Mouse (Mus musculus): ENCODE data around the gene Hoxc5. TPM values are rescaled to one million over a fixed set of nuclear protein-coding genes. Genes with fewer than 3 reads are reported as not detected.

Gene Hoxc5
- polyA plus RNA-seq, 1 experiment from 2014 or later, result 20.3 TPM

DNA sequence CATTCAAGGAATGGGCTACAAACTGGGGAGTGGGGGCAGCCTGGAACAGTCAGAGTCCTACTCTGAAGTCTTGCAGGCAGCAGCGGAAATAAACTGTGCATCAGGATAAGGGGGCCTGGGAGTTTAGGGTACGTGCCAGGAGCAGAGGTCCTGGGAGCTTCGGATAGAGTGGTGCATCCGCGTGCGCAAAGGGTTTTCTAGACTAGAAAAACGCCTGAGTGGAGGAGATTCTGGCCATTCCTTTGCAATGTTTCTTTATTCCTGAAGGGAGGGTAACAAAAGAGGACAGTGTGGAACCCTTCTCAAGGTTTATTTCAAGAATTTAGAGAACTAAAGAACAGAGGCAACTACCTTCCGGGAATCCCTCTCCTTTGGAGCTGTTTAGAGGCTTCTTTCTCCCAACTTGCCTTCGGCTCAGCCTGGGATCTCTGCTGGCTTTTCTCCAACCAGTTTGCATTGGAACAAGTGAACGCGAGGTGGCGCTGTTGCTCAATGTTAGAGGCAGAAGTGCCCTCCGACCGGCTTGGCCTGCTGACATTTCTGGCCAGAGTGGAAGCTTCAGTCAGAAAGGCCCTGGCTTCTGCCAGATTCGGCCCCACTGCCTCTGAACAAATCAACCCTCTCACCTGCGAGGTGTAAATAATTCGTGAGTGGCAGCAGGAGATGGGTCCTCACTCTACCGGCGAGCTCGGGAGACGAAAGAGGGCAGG lies 20.0 kb downstream of the Hoxc5 start:
- no peaks in the 10 kb centered on the region for H3K9me3 ChIP-seq (ENCODE audit: control insufficient read depth, low read depth, low read length)
- H3K4me2 ChIP-seq (replicated peaks; ENCODE audit: low read depth, low read length), result no peak overlapping the region
- 4% methylated on average over 21 of the region's 21 CpGs for WGBS
- H3K36me3 ChIP-seq (ENCODE audit: control insufficient read depth, insufficient read depth, low read length), result no peaks in the 10 kb centered on the region
- H3K27ac ChIP-seq (ENCODE audit: low read length), result no peak overlapping the region
- peaks cover 83% of the 10 kb centered on the region for H3K27me3 ChIP-seq (ENCODE audit: control insufficient read depth, insufficient read depth, low read length)
- H3K4me1 ChIP-seq (ENCODE audit: control insufficient read depth, insufficient read depth, low read length), result peaks cover 6% of the 10 kb centered on the region; the same call in 1 of the 2 replicates
- H3K4me3 ChIP-seq (ENCODE audit: low read depth, low read length), result no peak overlapping the region
- peak; percentile 46; the same call in 1 of the 2 replicates for ATAC-seq (ENCODE audit: insufficient number of reproducible peaks, insufficient read depth, low FRiP score, low read depth)
- no peak overlapping the region for H3K9ac ChIP-seq (replicated peaks; ENCODE audit: low read depth, low read length)

DNA sequence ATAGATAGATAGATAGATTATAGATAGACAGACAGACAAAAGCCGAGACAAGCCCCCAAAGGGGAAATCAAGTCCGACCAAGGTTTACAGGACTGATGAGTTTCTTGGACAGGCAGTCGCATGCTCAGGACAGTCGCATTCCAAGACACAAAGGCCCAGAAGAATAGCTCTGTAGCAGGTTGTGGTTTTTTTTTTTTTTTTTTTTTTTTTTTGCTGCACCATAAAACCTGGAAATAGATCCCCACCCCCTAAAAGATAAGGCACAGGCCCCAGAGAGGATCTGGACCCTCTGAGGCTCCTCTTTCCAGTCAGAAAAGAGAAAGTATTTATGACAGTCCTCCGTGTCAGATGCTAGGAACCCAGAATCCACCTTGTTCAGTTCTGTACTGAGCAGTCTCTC lies 20.8 kb downstream of the Hoxc5 start:
- H3K27me3 ChIP-seq (ENCODE audit: control insufficient read depth, insufficient read depth, low read length), result peaks cover 86% of the 10 kb centered on the region
- WGBS, result 42% methylated on average over 5 of the region's 5 CpGs
- no peak overlapping the region for H3K4me2 ChIP-seq (replicated peaks; ENCODE audit: low read depth, low read length)
- no peak overlapping the region for H3K27ac ChIP-seq (ENCODE audit: low read length)
- H3K4me1 ChIP-seq (ENCODE audit: control insufficient read depth, insufficient read depth, low read length), result peaks cover 6% of the 10 kb centered on the region; the same call in 1 of the 2 replicates
- no peaks in the 10 kb centered on the region for H3K36me3 ChIP-seq (ENCODE audit: control insufficient read depth, insufficient read depth, low read length)
- H3K9ac ChIP-seq (replicated peaks; ENCODE audit: low read depth, low read length), result no peak overlapping the region
- H3K9me3 ChIP-seq (ENCODE audit: control insufficient read depth, low read depth, low read length), result no peaks in the 10 kb centered on the region
- H3K4me3 ChIP-seq (ENCODE audit: low read depth, low read length), result no peak overlapping the region
- ATAC-seq (ENCODE audit: insufficient number of reproducible peaks, insufficient read depth, low FRiP score, low read depth), result no peak

DNA sequence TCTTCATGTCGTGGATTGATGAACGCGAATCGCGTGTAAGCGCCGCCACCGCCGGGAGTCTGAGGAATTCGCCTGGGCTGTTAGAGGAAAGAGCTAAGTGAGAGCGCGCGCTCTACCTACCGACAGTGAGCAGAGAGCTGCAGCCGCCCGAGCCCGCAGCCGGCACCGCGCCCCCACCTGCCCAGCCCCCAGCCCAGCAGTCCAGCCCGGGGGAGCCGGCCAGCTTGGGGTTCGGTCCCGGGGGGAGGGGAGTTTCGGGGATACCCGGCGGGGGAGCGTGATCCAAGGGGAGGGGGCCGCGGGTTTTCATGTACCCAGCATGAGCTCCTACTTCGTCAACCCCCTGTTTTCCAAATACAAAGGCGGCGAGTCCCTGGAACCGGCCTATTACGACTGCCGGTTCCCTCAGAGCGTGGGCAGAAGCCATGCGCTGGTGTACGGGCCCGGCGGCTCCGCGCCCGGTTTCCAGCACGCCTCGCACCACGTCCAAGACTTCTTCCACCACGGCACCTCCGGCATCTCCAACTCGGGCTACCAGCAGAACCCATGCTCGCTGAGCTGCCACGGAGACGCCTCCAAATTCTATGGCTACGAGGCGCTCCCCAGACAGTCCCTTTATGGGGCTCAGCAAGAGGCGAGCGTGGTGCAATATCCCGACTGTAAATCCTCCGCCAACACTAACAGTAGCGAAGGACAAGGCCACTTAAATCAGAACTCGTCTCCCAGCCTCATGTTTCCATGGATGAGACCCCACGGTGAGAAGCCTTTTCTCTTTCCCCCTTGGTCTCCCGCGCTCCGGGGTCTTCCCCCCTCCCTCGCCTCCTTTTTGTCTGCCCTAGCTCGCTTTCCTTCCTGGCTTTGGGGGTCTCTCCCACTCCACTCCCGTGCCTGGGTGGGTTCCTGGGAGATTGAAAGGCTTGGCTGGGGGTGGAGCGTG lies 23.5 kb downstream of the Hoxc5 start, which contains the start of gene Hoxc8:
Hoxc8 (plus strand) TSS at position 147 of the 937 bp plus-strand sequence.
- ATAC-seq (ENCODE audit: insufficient number of reproducible peaks, insufficient read depth, low FRiP score, low read depth), result no peak; the same call in 1 of the 2 replicates
- H3K9ac ChIP-seq (replicated peaks; ENCODE audit: low read depth, low read length), result no peak within 1 kb of the TSS

DNA sequence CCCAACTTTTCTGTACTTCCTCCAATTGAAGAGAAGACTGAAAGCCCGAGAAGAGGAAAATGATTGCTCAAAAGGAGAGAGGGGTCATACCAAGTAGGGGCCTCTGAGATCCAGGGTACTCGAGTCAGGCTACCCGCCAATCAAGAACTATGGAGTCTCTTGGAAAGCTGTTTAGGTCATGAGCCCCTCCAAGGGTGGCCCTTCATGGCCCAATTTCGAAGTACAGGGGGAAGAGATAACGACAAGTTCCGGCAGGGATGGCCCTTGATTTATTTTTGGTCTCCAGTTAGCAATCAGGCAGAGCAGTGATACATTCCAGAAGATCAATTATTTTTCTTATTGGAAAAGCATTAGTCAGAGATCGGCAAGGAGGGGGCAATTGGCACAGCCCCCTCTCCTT lies 24.5 kb downstream of the Hoxc5 start:
- no peaks in the 10 kb centered on the region for H3K36me3 ChIP-seq (ENCODE audit: control insufficient read depth, insufficient read depth, low read length)
- 12% methylated on average over 7 of the region's 7 CpGs for WGBS
- H3K27ac ChIP-seq (ENCODE audit: low read length), result no peak overlapping the region
- no peak overlapping the region for H3K9ac ChIP-seq (replicated peaks; ENCODE audit: low read depth, low read length)
- peaks cover 77% of the 10 kb centered on the region for H3K27me3 ChIP-seq (ENCODE audit: control insufficient read depth, insufficient read depth, low read length)
- H3K4me3 ChIP-seq (ENCODE audit: low read depth, low read length), result no peak overlapping the region
- peaks cover 6% of the 10 kb centered on the region; the same call in 1 of the 2 replicates for H3K4me1 ChIP-seq (ENCODE audit: control insufficient read depth, insufficient read depth, low read length)
- ATAC-seq (ENCODE audit: insufficient number of reproducible peaks, insufficient read depth, low FRiP score, low read depth), result no peak
- H3K9me3 ChIP-seq (ENCODE audit: control insufficient read depth, low read depth, low read length), result no peaks in the 10 kb centered on the region
- H3K4me2 ChIP-seq (replicated peaks; ENCODE audit: low read depth, low read length), result no peak overlapping the region

More for the DNA sequence above, 23.5 kb downstream of the Hoxc5 start, which contains the start of gene Hoxc8:
- H3K27ac ChIP-seq (ENCODE audit: low read length), result no peak within 1 kb of the TSS
- peak within 1 kb of the TSS; percentile 23 for H3K4me3 ChIP-seq (ENCODE audit: low read depth, low read length)
- peak within 1 kb of the TSS; percentile 38 for H3K4me2 ChIP-seq (replicated peaks; ENCODE audit: low read depth, low read length)
- WGBS, result 2% methylated on average over 69 of the region's 69 CpGs
- H3K4me1 ChIP-seq (ENCODE audit: control insufficient read depth, insufficient read depth, low read length), result peaks cover 6% of the 10 kb centered on the region; the same call in 1 of the 2 replicates
- no peaks in the 10 kb centered on the region for H3K9me3 ChIP-seq (ENCODE audit: control insufficient read depth, low read depth, low read length)
- H3K27me3 ChIP-seq (ENCODE audit: control insufficient read depth, insufficient read depth, low read length), result peaks cover 79% of the 10 kb centered on the region
- no peaks in the 10 kb centered on the region for H3K36me3 ChIP-seq (ENCODE audit: control insufficient read depth, insufficient read depth, low read length)

DNA sequence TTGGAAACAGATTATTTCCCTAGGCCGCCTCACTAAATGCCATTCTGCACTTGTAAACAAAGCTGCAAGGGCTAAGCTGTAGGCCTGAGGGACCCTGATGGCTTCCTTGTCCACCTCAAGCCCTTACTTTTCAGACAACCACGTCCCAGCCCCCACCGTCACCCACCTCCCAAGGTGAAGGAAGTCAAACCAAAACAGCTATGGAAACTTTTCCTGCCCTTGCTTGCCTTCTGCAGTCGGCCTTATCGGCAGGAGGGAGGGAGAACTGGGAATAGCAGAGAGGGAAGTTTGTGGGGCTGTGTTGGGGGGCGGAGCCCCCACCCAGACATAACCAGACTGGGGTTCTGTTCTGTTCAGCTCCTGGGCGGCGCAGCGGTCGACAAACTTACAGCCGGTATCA lies 25.0 kb downstream of the Hoxc5 start:
- Histone ChIP-seq H3K36me3 (ENCODE audit: control insufficient read depth, insufficient read depth, low read length) (no peaks in the 10 kb centered on the region), H3K9me3 (ENCODE audit: control insufficient read depth, low read depth, low read length) (no peaks in the 10 kb centered on the region), H3K4me2 (replicated peaks; ENCODE audit: low read depth, low read length) (no peak overlapping the region), H3K4me3 (ENCODE audit: low read depth, low read length) (no peak overlapping the region), H3K9ac (replicated peaks; ENCODE audit: low read depth, low read length) (no peak overlapping the region), H3K4me1 (ENCODE audit: control insufficient read depth, insufficient read depth, low read length) (peaks cover 6% of the 10 kb centered on the region; the same call in 1 of the 2 replicates), H3K27me3 (ENCODE audit: control insufficient read depth, insufficient read depth, low read length) (peaks cover 77% of the 10 kb centered on the region), H3K27ac (ENCODE audit: low read length) (no peak overlapping the region)
- no peak for ATAC-seq (ENCODE audit: insufficient number of reproducible peaks, insufficient read depth, low FRiP score, low read depth)
- 4% methylated on average over 11 of the region's 11 CpGs for WGBS

DNA sequence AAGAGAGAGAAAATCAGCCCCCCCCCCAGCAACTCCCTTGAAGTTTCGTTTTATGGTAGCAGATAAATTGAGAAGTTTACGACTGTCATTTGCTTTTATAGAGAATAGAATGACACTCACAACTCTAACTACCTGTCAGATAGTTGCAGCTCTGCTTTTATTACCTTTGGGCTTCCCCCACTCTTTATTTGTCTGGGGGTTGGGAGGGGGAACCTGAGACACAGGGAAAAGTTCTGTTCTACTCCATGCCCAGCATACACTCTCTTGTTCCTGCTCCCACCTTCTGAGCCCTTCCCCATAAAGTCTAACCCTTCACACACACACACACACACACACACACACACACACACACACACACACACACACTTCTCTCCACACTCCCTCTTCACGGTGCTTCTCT lies 25.6 kb downstream of the Hoxc5 start:
- peaks cover 6% of the 10 kb centered on the region; the same call in 1 of the 2 replicates for H3K4me1 ChIP-seq (ENCODE audit: control insufficient read depth, insufficient read depth, low read length)
- no peak for ATAC-seq (ENCODE audit: insufficient number of reproducible peaks, insufficient read depth, low FRiP score, low read depth)
- H3K9ac ChIP-seq (replicated peaks; ENCODE audit: low read depth, low read length), result no peak overlapping the region

DNA sequence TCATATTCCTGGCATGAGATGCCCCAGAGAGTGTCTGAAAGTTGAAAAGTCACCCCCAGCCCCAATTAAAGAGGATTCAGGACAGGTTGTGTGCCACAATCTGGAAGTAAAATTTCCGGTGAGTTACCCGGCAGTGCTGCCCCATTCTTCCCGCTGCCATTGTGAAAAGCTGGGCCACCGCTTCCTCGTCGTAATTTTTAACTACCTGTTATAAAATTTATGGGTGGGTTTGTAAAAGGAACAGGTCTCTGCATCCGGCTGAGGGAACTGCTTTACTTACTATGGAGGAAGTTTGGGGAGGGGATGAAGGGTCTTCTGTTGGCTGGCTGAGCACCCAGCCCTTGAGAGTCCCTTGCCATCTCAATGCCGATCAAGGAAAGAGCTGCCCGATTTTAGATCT lies 29.3 kb downstream of the Hoxc5 start:
- no peak overlapping the region for H3K4me2 ChIP-seq (replicated peaks; ENCODE audit: low read depth, low read length)

More for the DNA sequence above, 25.6 kb downstream of the Hoxc5 start:
- 4% methylated on average over 3 of the region's 3 CpGs for WGBS
- H3K9me3 ChIP-seq (ENCODE audit: control insufficient read depth, low read depth, low read length), result no peaks in the 10 kb centered on the region
- H3K27me3 ChIP-seq (ENCODE audit: control insufficient read depth, insufficient read depth, low read length), result peaks cover 77% of the 10 kb centered on the region
- H3K27ac ChIP-seq (ENCODE audit: low read length), result no peak overlapping the region
- H3K36me3 ChIP-seq (ENCODE audit: control insufficient read depth, insufficient read depth, low read length), result no peaks in the 10 kb centered on the region
- no peak overlapping the region for H3K4me3 ChIP-seq (ENCODE audit: low read depth, low read length)
- no peak overlapping the region for H3K4me2 ChIP-seq (replicated peaks; ENCODE audit: low read depth, low read length)

DNA sequence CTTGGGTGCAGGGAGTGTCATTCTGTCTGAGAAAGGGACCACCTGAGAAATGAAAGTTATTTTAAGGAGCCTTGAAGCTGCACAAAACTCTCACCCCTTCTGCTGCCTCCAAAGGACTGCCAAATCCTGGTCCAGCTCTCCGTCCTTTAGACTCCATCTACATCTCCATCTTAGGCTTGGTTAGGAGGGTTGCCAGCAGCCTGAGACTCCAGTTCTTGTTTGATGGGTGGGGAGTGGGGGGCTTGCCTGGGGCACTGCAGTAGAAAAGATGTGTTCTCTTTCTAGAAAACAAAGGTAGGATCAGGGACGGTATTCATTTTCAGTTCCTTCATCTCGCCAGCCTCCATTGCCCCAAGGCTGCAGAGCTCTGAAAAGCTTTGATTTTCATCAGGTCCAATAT lies 30.2 kb downstream of the Hoxc5 start:
- Histone ChIP-seq H3K4me2 (replicated peaks; ENCODE audit: low read depth, low read length) (no peak overlapping the region), H3K9ac (replicated peaks; ENCODE audit: low read depth, low read length) (no peak overlapping the region), H3K9me3 (ENCODE audit: control insufficient read depth, low read depth, low read length) (no peaks in the 10 kb centered on the region), H3K36me3 (ENCODE audit: control insufficient read depth, insufficient read depth, low read length) (no peaks in the 10 kb centered on the region), H3K4me1 (ENCODE audit: control insufficient read depth, insufficient read depth, low read length) (peaks cover 8% of the 10 kb centered on the region; the same call in 1 of the 2 replicates), H3K27ac (ENCODE audit: low read length) (no peak overlapping the region), H3K27me3 (ENCODE audit: control insufficient read depth, insufficient read depth, low read length) (peaks cover 82% of the 10 kb centered on the region), H3K4me3 (ENCODE audit: low read depth, low read length) (no peak overlapping the region)
- no peak for ATAC-seq (ENCODE audit: insufficient number of reproducible peaks, insufficient read depth, low FRiP score, low read depth)
- WGBS, result 3% methylated on average over 3 of the region's 3 CpGs

More for the DNA sequence above, 29.3 kb downstream of the Hoxc5 start:
- Histone ChIP-seq H3K9ac (replicated peaks; ENCODE audit: low read depth, low read length) (no peak overlapping the region), H3K9me3 (ENCODE audit: control insufficient read depth, low read depth, low read length) (no peaks in the 10 kb centered on the region), H3K36me3 (ENCODE audit: control insufficient read depth, insufficient read depth, low read length) (no peaks in the 10 kb centered on the region), H3K27me3 (ENCODE audit: control insufficient read depth, insufficient read depth, low read length) (peaks cover 80% of the 10 kb centered on the region), H3K27ac (ENCODE audit: low read length) (no peak overlapping the region), H3K4me3 (ENCODE audit: low read depth, low read length) (no peak overlapping the region), H3K4me1 (ENCODE audit: control insufficient read depth, insufficient read depth, low read length) (peaks cover 8% of the 10 kb centered on the region; the same call in 1 of the 2 replicates)
- WGBS, result 6% methylated on average over 9 of the region's 9 CpGs
- ATAC-seq (ENCODE audit: insufficient number of reproducible peaks, insufficient read depth, low FRiP score, low read depth), result no peak

All from stomach, embryonic 14.5 days (tissue).